Mouse (Mus musculus) neural tube, embryonic 12.5 days (tissue): ENCODE results near the gene Stk33. TPM values are rescaled to one million over a fixed set of nuclear protein-coding genes. Genes with fewer than 3 reads are reported as not detected.

Experiments
- ATAC-seq: fragments of 200-750 bp; cut with Nextera tagmentation; 2 replicates; pipeline ENCODE4 v1.8.0; 2017; ENCODE audit warnings: low read depth, mild to moderate bottlenecking, moderate TSS enrichment, moderate library complexity; ENCODE audit not compliant: low FRiP score
- H3K27ac ChIP-seq: fragments of 300-500 bp; sonication (generic); 2 replicates; pipeline ENCODE4 v1.5.1; 2016
- H3K27me3 ChIP-seq: fragments of 300-500 bp; sonication (generic); replicated peaks from 2 replicates; pipeline ENCODE4 v1.6.1; 2016; ENCODE audit warnings: mild to moderate bottlenecking
- H3K36me3 ChIP-seq: fragments of 300-500 bp; sonication (generic); 2 replicates; pipeline ENCODE4 v1.6.1; 2016; ENCODE audit warnings: mild to moderate bottlenecking
- H3K4me1 ChIP-seq: fragments of 300-500 bp; sonication (generic); 2 replicates; pipeline ENCODE4 v1.6.1; 2016
- H3K4me2 ChIP-seq: fragments of 300-500 bp; sonication (generic); replicated peaks from 2 replicates; pipeline ENCODE4 v1.6.1; 2016; ENCODE audit warnings: mild to moderate bottlenecking
- H3K4me3 ChIP-seq: fragments of 300-500 bp; sonication (generic); 2 replicates; pipeline ENCODE4 v1.5.1; 2016
- H3K9ac ChIP-seq: fragments of 300-500 bp; sonication (generic); 2 replicates; pipeline ENCODE4 v1.6.1; 2016; ENCODE audit warnings: mild to moderate bottlenecking
- H3K9me3 ChIP-seq: fragments of 300-500 bp; sonication (generic); 2 replicates; pipeline ENCODE4 v1.6.1; 2016; ENCODE audit warnings: mild to moderate bottlenecking
- whole genome bisulfite sequencing: fragments of 180-500 bp; shearing (Covaris S2); methylation state at CpG from one replicate; pipeline ENCODE4 v1.1.7; 2016; 5-methylcytosine and 5-hydroxymethylcytosine counted together
- polyA plus RNA-seq: library from polyadenylated mRNA; unstranded; fragments of >200 nt; fragmentation: Nextera tagmentation; extraction: Ambion mirVana; gene quantifications from 2 replicates; pipeline ENCODE4 v1.2.1, GENCODE M21; 2016

Stk33 gene
- 6.4 and 8.7 TPM in 2 replicates for polyA plus RNA-seq

DNA sequence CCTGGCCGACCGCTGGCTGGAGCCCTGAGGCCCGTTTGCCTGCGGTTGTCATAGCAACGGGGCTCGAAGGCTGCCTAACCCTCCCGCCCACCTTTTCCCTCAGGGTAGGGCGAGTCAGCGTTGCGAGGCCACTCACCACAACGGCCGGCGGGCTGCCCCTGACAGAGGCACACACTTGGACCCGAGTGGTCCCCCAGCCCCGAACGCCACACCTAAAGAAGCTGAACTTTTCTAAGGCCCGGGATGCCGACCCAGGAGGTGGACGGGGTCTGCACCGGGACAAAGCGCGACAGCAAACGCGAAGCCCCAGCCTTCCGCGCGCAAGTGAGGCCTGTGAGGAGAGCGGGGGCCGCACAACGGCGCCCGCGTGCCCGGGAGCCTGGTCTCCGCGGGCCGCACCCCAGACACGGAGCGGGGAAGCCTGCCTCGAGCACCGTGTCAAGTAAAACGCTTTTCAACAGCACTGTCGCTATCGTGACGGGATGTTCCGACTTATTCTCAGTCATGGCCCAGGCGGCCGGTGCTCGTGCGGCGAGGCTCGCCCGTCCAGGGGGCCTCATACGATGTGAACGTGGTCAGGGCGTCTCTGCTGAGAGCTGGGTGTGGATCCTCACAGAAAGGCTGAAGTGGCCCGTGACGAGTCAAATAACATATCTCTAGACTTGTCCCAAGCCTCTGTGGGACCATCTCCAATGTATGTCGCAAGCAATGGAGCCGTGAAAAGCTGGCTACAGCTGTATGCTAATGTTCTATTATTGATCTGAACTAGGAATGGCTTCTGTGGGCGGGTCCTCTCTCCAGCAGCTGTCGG is at the start of gene Stk33:
Stk33 (minus strand) TSS at position 301 of the 811 bp plus-strand sequence.
- H3K36me3 ChIP-seq: no peaks in the 10 kb centered on the region
- WGBS: under 1% methylated on average over 62 of the region's 62 CpGs
- peak within 1 kb of the TSS; percentile 87 for H3K4me2 ChIP-seq
- no peaks in the 10 kb centered on the region for H3K9me3 ChIP-seq
- peak within 1 kb of the TSS; percentile 43 for H3K4me3 ChIP-seq
- peaks cover 6% of the 10 kb centered on the region; the same call in 1 of the 2 replicates for H3K4me1 ChIP-seq
- H3K27me3 ChIP-seq: no peaks in the 10 kb centered on the region
- peak; percentile 85 for ATAC-seq
- H3K9ac ChIP-seq: peak within 1 kb of the TSS; percentile 61
- peak within 1 kb of the TSS; percentile 65; the same call in 1 of the 2 replicates for H3K27ac ChIP-seq

DNA sequence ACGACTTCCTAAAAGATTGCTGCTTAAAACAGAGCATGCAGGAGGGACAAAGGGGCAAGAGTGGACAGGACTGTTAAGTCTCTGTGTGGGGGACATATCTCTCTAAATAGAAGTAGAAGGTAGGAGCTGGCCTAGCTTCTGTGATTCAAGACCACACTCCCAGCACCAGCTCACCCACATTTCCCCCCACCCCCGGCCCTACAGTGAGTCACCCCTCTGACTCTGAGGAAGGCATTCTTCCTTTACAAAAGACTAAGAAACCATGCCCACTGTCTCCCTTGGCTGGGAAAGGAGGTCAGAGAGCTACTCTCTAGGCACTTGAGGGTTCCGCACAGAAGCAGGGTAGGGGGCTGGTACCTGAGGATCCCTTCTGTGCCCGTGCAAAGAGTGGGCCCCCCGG is 45.3 kb upstream of the Stk33 start:
- no peaks in the 10 kb centered on the region for H3K36me3 ChIP-seq
- H3K9me3 ChIP-seq: no peaks in the 10 kb centered on the region
- H3K4me3 ChIP-seq: no peak overlapping the region
- H3K27me3 ChIP-seq: no peaks in the 10 kb centered on the region
- ATAC-seq: no peak
- H3K9ac ChIP-seq: no peak overlapping the region
- H3K4me1 ChIP-seq: no peaks in the 10 kb centered on the region
- no peak overlapping the region for H3K27ac ChIP-seq
- 68% methylated on average over 5 of the region's 5 CpGs for WGBS
- H3K4me2 ChIP-seq: no peak overlapping the region

DNA sequence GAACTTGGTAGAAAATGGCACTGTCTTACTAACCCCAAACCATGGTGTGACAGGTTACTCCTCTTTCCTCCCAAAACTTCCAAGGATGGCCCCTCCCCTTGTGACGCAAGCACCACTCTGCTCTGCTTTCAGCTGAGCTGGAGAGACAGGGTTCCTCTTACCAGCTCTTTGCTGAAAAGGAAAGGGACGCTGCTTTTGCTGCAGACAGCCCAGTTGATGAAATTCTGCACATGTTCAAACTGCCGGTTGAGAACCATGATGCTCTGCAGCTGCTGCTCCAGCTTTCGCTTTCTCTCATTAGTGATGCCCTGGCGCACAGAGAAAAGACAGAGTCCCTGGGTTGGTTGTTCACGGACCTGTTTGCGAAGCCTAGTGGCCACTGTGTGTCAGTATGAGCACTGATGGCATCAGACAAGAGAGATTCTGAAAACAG is 41.9 kb upstream of the Stk33 start:
- peak; percentile 61; the same call in 1 of the 2 replicates for ATAC-seq
- H3K4me3 ChIP-seq: no peak overlapping the region
- H3K9ac ChIP-seq: no peak overlapping the region
- H3K36me3 ChIP-seq: no peaks in the 10 kb centered on the region
- 34% methylated on average over 7 of the region's 7 CpGs for WGBS
- no peaks in the 10 kb centered on the region for H3K27me3 ChIP-seq
- no peaks in the 10 kb centered on the region for H3K9me3 ChIP-seq
- no peak overlapping the region for H3K27ac ChIP-seq
- H3K4me1 ChIP-seq: no peaks in the 10 kb centered on the region
- peak overlapping the region; percentile 35 for H3K4me2 ChIP-seq

DNA sequence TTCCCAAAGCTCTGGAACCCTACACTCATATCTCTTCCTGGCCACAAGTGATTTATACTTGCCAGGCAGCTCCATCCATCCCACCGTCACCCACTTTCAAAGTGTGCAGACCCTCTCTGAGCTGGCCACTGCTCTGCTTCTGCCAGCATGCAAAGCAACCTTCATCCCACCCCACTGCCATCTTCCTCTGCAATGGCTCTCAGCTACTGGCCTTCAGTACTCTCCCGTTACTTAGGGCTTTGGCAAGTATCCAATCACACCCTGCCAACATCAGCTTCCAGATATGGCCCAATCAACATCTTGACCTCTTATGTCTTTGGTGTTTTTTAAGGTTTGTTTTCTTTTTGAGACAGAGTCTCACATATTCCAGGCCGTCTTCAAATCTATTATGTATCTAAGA is 39.0 kb upstream of the Stk33 start:
- H3K36me3 ChIP-seq: no peaks in the 10 kb centered on the region
- H3K4me1 ChIP-seq: no peaks in the 10 kb centered on the region
- no peak overlapping the region for H3K27ac ChIP-seq
- no peak overlapping the region for H3K9ac ChIP-seq
- no peak overlapping the region for H3K4me3 ChIP-seq
- no peak for ATAC-seq
- H3K9me3 ChIP-seq: no peaks in the 10 kb centered on the region
- H3K27me3 ChIP-seq: no peaks in the 10 kb centered on the region
- WGBS: 91% methylated on average over 3 of the region's 3 CpGs
- H3K4me2 ChIP-seq: no peak overlapping the region

DNA sequence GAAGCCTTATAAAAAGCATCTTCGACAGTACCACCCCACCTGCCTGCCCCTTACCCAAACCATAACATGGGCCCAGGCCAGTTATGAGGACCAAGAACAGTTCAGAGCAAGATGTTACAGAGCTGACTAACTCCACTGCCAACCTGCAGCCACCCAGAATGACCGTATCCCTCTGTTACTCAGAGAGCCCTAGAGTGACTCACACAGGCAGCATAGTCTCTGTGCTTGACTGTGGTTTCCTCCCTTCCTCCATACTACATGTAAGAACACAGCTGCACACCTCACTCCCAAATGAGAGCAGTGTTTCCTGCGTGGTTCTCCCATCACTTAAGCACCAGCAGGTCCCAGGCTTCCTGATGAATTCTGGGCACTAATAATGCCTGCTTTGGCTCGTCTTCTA is 31.8 kb upstream of the Stk33 start:
- no peak overlapping the region for H3K27ac ChIP-seq
- no peak for ATAC-seq
- no peaks in the 10 kb centered on the region for H3K27me3 ChIP-seq
- no peaks in the 10 kb centered on the region for H3K36me3 ChIP-seq
- no peak overlapping the region for H3K9ac ChIP-seq
- H3K4me2 ChIP-seq: no peak overlapping the region
- H3K4me3 ChIP-seq: no peak overlapping the region
- no peaks in the 10 kb centered on the region for H3K9me3 ChIP-seq
- 78% methylated on average over 4 of the region's 4 CpGs for WGBS
- no peaks in the 10 kb centered on the region for H3K4me1 ChIP-seq

DNA sequence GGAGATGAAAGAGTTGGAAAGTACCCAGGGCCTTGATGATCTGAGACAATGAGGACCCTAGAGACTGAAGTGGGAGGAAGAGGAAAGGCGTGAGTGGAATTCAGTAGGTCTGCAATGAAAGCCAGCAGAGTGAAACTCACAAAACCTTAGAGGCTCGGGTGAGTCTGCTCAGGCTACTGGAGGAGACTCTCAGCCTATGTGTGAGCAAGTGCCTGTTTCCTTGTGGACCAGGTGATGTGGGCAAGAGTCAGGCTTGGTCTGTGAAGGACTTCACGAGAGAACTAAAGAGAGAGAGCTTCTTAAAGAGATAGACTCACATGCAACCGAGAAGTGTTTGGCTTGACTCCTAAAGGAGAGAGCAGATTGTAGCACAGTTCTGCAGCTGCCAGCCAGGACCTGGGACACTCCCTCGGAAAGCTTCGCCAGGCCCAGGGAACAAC is 29.4 kb upstream of the Stk33 start:
- no peak overlapping the region for H3K4me2 ChIP-seq
- H3K4me1 ChIP-seq: no peaks in the 10 kb centered on the region
- no peaks in the 10 kb centered on the region for H3K36me3 ChIP-seq
- no peaks in the 10 kb centered on the region for H3K9me3 ChIP-seq
- no peak overlapping the region for H3K27ac ChIP-seq
- H3K9ac ChIP-seq: no peak overlapping the region
- 53% methylated on average over 6 of the region's 6 CpGs for WGBS
- H3K27me3 ChIP-seq: no peaks in the 10 kb centered on the region
- ATAC-seq: no peak
- no peak overlapping the region for H3K4me3 ChIP-seq

DNA sequence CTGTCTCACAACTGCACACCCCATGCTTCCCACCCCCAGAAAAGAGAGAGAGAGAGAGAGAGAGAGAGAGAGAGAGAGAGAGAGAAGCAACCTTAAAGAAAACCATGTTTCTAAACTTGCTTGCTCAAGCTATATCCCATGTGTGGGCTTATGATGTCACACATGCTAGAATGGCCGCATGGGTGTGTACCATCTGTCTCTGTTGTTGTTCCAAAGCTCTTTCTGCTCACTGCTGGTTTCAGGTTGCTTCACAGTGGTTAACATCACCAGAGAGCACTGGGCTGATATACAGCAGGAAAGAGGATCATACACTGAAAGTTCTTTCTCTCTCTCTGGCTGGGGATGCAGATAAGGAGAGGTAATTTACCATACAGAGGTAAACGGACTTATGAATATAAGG is 28.7 kb upstream of the Stk33 start:
- no peak for ATAC-seq
- Histone ChIP-seq H3K36me3 (no peaks in the 10 kb centered on the region), H3K4me1 (no peaks in the 10 kb centered on the region), H3K4me2 (no peak overlapping the region), H3K9ac (no peak overlapping the region), H3K9me3 (no peaks in the 10 kb centered on the region), H3K27ac (no peak overlapping the region), H3K27me3 (no peaks in the 10 kb centered on the region), H3K4me3 (no peak overlapping the region)
- WGBS: 53% methylated on average over 2 of the region's 2 CpGs

DNA sequence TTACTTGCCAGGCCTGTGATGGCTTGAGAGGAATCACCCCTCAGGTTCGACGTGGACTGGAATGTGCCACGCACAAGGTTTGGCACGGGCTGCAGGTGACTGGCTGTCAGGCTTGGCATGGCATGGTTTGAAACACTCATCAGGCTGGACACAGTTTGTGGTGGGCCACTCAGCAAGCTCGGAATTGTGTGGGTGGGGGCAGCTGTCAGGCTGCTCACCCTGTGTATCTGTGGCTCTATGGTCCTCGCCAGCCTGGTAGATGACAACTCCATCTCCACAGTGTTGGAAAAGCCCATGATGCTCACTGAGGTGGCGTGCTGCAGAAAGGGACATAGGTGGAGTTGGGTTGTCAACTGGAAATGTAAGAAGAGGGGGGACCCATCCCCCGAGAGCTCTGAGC is 21.8 kb upstream of the Stk33 start:
- Histone ChIP-seq H3K9me3 (no peaks in the 10 kb centered on the region), H3K27me3 (no peaks in the 10 kb centered on the region), H3K9ac (no peak overlapping the region), H3K4me3 (no peak overlapping the region), H3K4me1 (no peaks in the 10 kb centered on the region), H3K27ac (no peak overlapping the region), H3K4me2 (no peak overlapping the region), H3K36me3 (no peaks in the 10 kb centered on the region)
- no peak for ATAC-seq
- 93% methylated on average over 8 of the region's 8 CpGs for WGBS

DNA sequence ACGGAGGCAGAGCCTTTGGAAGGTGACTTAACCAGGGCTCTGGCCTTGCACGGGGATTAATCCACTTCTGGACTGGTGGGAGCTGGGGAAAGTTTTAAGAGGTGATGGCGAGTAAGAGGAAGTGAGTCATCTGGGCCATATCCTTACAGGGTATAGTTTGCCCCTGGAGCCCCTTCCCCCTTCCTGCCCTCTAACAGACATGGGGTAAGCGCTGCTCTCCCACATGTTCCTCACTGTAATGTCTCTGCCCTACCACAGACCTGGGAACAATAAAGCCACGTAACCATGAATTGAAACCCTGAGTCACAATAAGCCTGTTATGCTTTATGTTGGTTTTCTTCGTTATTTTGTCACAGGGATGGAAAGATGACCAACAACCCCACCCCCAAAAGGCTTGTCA is 17.7 kb upstream of the Stk33 start:
- H3K36me3 ChIP-seq: no peaks in the 10 kb centered on the region
- no peak for ATAC-seq
- no peak overlapping the region for H3K9ac ChIP-seq
- no peak overlapping the region for H3K4me3 ChIP-seq
- H3K9me3 ChIP-seq: no peaks in the 10 kb centered on the region
- no peaks in the 10 kb centered on the region for H3K4me1 ChIP-seq
- H3K27me3 ChIP-seq: no peaks in the 10 kb centered on the region
- H3K27ac ChIP-seq: no peak overlapping the region
- no peak overlapping the region for H3K4me2 ChIP-seq
- 84% methylated on average over 6 of the region's 6 CpGs for WGBS

DNA sequence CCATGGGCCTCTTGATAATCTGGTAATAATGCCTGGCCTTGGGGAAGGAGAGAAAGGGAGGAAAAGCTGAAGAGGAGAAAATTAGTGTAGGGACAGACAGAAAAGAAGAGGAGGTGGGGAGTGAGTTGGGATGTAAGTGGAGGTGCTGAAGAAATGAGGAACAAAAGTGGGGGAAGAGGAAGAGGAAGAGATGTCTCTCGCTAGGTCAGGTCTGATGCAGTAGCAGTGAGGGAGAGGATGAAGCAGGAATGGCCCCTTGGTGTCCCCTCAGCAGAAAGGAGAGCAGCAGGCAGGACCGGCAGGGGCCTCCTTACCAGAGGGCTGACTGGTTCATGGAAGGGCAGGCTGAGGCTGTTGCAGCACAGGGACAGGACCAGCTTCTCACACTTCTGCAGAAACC is 16.9 kb upstream of the Stk33 start:
- no peaks in the 10 kb centered on the region for H3K36me3 ChIP-seq
- H3K9ac ChIP-seq: no peak overlapping the region
- no peak overlapping the region for H3K4me2 ChIP-seq
- H3K27ac ChIP-seq: no peak overlapping the region
- no peaks in the 10 kb centered on the region for H3K9me3 ChIP-seq
- no peaks in the 10 kb centered on the region for H3K27me3 ChIP-seq
- no peak for ATAC-seq
- 87% methylated on average over 2 of the region's 2 CpGs for WGBS
- no peaks in the 10 kb centered on the region for H3K4me1 ChIP-seq
- no peak overlapping the region for H3K4me3 ChIP-seq

DNA sequence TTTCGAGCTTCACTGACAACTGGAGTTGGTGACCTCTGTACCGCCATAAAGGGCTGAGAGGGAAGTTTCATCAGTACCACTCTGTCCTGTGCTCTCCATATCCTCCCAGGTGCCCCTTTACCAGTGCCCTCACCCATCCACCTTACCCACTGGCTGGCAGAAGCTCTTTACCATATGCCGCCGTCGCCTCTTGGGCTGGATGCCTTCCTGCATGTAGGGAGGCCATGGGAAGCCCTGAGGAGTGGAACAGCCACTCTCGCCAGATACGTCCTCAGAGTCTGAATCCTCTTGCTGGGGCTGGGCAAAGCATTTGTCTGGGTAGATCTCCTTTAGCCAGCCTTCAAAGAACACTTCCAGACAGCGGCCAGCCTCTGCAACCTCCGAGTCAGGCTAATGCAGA is 16.0 kb upstream of the Stk33 start:
- 83% methylated on average over 9 of the region's 9 CpGs for WGBS
- no peaks in the 10 kb centered on the region for H3K9me3 ChIP-seq

DNA sequence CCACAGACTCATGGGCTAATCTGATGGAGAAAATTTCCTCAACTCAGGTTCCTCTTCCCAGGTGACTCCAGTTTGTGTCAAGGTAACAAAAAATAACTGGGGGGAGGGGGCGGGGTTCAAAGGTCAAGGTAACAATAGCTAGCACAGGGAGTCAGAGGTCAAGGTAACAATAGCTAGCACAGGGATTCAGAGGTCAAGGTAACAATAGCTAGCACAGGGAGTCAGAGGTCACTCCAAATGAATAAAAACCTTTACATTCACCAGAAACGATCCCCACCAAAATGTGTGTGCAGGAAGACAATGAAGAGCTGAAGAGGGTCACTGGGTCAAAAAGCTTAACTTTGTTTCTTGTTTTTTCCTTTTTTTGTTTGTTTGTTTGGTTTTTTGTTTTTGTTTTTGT is 9.2 kb upstream of the Stk33 start:
- Histone ChIP-seq H3K9ac (no peak overlapping the region), H3K9me3 (no peaks in the 10 kb centered on the region), H3K36me3 (no peaks in the 10 kb centered on the region), H3K27me3 (no peaks in the 10 kb centered on the region), H3K4me2 (no peak overlapping the region), H3K27ac (no peak overlapping the region), H3K4me1 (no peaks in the 10 kb centered on the region), H3K4me3 (no peak overlapping the region)
- 56% methylated on average over 2 of the region's 2 CpGs for WGBS
- ATAC-seq: no peak

More for the DNA sequence above, 16.0 kb upstream of the Stk33 start:
- no peaks in the 10 kb centered on the region for H3K4me1 ChIP-seq
- ATAC-seq: no peak
- H3K36me3 ChIP-seq: no peaks in the 10 kb centered on the region
- no peak overlapping the region for H3K27ac ChIP-seq
- H3K4me2 ChIP-seq: no peak overlapping the region
- no peaks in the 10 kb centered on the region for H3K27me3 ChIP-seq
- H3K4me3 ChIP-seq: no peak overlapping the region
- H3K9ac ChIP-seq: no peak overlapping the region

DNA sequence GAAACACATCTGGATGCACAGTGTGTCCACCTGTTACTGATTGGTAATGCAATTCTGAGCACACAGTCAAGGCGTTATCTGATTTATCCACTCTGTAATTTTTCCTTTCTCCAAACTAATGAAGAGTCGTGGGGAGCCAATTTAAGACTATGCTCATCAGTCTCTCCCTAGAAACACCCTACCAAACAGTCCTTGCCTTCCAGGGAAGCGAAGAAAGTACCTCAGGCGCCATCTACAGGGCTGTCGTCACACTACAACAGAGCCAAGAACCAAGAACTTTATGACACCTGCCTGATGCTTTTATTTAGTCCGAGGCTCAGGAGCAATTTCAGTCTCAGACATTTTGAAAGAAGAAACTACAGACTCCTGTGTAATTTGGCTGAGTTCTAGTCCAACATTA is 6.1 kb upstream of the Stk33 start:
- Histone ChIP-seq H3K27ac (no peak overlapping the region), H3K4me2 (no peak overlapping the region), H3K36me3 (no peaks in the 10 kb centered on the region), H3K27me3 (no peaks in the 10 kb centered on the region), H3K4me3 (no peak overlapping the region), H3K9ac (no peak overlapping the region), H3K4me1 (no peaks in the 10 kb centered on the region), H3K9me3 (no peaks in the 10 kb centered on the region)
- ATAC-seq: no peak; the same call in 1 of the 2 replicates
- 11% methylated on average over 6 of the region's 6 CpGs for WGBS
